Mouse (Mus musculus) stomach, postnatal 0 days (tissue): Measurements from ENCODE around the gene Map2k4. TPM values are rescaled to one million over a fixed set of nuclear protein-coding genes. Genes with fewer than 3 reads are reported as not detected.

Experiments used
- ATAC-seq: fragments of 200-750 bp; cut with Nextera tagmentation; 2 replicates; pipeline ENCODE4 v1.8.0; 2017; ENCODE audit not compliant: low FRiP score, low TSS enrichment
- DNase-seq: peaks from one replicate; pipeline ENCODE4 v3.0.0-alpha.2; 2016; ENCODE audit warnings: low spot score
- H3K27ac ChIP-seq: fragments of 300-500 bp; sonication (generic); replicated peaks from 2 replicates; pipeline ENCODE4 v1.5.1; 2014; ENCODE audit warnings: mild to moderate bottlenecking, control low read depth
- H3K27me3 ChIP-seq: fragments of 300-500 bp; sonication (generic); 2 replicates; pipeline ENCODE4 v1.6.1; 2014; ENCODE audit warnings: low read length; ENCODE audit not compliant: control insufficient read depth, insufficient read depth
- H3K36me3 ChIP-seq: fragments of 300-500 bp; sonication (generic); 2 replicates; pipeline ENCODE4 v1.6.1; 2014; ENCODE audit warnings: low read length, mixed read lengths; ENCODE audit not compliant: control insufficient read depth, insufficient read depth
- H3K4me1 ChIP-seq: fragments of 300-500 bp; sonication (generic); replicated peaks from 2 replicates; pipeline ENCODE4 v1.6.1; 2014; ENCODE audit warnings: antibody characterized with exemption; ENCODE audit not compliant: control insufficient read depth, insufficient read depth
- H3K4me2 ChIP-seq: fragments of 300-500 bp; sonication (generic); replicated peaks from 2 replicates; pipeline ENCODE4 v1.6.1; 2014; ENCODE audit warnings: low read depth, mild to moderate bottlenecking, control low read depth, moderate library complexity
- H3K4me3 ChIP-seq: fragments of 300-500 bp; sonication (generic); 2 replicates; pipeline ENCODE4 v1.5.1; 2014; ENCODE audit warnings: low read depth, low read length, control low read depth
- H3K9ac ChIP-seq: fragments of 300-500 bp; sonication (generic); 2 replicates; pipeline ENCODE4 v1.6.1; 2014; ENCODE audit warnings: mild to moderate bottlenecking, low read length, control low read depth, mixed read lengths
- H3K9me3 ChIP-seq: fragments of 300-500 bp; sonication (generic); 2 replicates; pipeline ENCODE4 v1.6.1; 2016; ENCODE audit warnings: low read length; ENCODE audit not compliant: control insufficient read depth
- CTCF ChIP-seq: IDR thresholded peaks from 2 replicates; pipeline ENCODE4 v1.5.1; 2016; ENCODE audit warnings: antibody characterized with exemption, low read depth, mild to moderate bottlenecking, moderate library complexity
- EP300 ChIP-seq: optimal IDR thresholded peaks from 2 replicates; pipeline ENCODE3; 2016; ENCODE audit warnings: antibody characterized with exemption
- WGBS: fragments of 180-500 bp; shearing (Covaris S2); extraction: QIAGEN DNeasy Blood & Tissue Kit; methylation state at CpG from one replicate; pipeline ENCODE4 v1.1.7; 2014; 5-methylcytosine and 5-hydroxymethylcytosine counted together
- polyA plus RNA-seq: library from polyadenylated mRNA; unstranded; fragments of >200 nt; fragmentation: Nextera tagmentation; extraction: Ambion mirVana; gene quantifications from 2 replicates; pipeline ENCODE4 v1.2.1, GENCODE M21; 2015

The Map2k4 gene
- polyA plus RNA-seq, 1 experiment from 2014 or later, result 47.1 TPM

DNA sequence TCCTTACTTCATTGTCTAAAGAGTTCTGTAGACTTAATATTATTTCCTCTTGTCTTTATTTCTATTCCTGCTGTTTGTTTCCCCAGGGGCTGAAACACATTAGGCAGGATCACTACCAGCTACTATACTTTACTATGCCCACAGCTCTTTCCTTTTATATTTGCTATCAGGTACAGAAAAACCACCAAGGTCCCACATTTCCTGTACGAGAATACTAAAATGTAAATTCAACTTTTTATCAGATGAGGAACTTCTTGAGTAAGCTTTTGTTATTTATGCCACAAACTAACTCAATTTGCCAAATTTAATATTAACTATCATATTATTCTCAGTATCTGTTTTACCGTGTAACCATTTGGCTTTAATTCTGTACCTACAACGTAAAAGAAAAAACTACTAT, 37.6 kb downstream of the Map2k4 start:
- no peaks in the 10 kb centered on the region for H3K27me3 ChIP-seq
- H3K27ac ChIP-seq, result no peak overlapping the region
- H3K9me3 ChIP-seq, result no peaks in the 10 kb centered on the region
- TF ChIP-seq CTCF (no peak), EP300 (no peak)
- ATAC-seq, result no peak
- no peaks in the 10 kb centered on the region; the same call in 1 of the 2 replicates for H3K36me3 ChIP-seq
- H3K4me2 ChIP-seq, result no peak overlapping the region
- H3K9ac ChIP-seq, result no peak overlapping the region
- 73% methylated on average over 3 of the region's 3 CpGs for WGBS
- no peaks in the 10 kb centered on the region for H3K4me1 ChIP-seq
- H3K4me3 ChIP-seq, result no peak overlapping the region
- DNase-seq, result no peak

DNA sequence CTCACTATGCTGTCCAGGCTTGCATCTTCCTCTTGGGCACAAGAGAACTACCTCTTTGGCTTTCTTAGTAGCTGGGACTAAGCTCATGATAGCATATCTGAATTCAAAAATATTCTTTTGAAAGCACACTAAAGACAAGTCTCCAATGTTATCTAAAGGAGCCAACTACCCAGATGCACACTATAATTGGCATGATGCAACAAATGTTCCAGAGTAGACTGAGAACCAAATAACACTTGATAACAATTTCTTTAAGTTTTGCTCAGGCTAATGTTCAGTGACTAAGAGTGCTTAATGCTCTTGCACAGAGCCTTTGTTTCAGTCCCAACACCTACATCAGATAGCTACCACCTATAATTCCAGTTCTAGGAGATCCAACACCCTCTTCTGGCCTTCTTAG, 40.7 kb downstream of the Map2k4 start:
- H3K9ac ChIP-seq, result no peak overlapping the region

DNA sequence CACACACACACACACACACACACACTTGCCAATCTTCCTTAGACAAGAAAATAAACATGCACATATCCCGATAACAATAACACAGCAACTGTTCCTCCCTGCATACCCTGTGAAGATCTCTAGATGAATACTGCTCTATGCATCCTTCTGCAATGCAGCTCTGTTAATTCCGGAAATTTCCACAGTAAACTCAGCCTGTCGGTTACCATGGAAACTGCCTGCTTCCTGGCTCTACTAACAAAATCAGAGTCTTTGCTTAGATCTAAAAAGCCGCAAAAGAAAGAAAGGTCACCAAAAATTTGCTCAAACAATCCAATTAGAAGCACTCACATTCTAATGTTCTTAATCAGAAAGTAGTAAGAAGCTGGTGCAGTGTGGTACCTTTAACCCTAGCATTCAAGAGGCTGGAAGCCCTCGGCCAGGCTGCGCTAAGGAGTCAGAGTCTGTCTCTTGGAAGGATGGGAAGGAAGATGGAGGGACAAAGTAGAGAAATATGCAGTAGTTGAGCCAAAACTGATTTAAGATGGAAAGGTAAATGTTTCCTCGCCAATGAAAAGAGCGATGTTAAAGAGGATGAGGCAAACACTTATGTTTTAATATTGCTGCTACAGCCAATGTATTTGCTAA, 42.3 kb downstream of the Map2k4 start:
- Histone ChIP-seq H3K4me1 (no peaks in the 10 kb centered on the region), H3K27ac (no peak overlapping the region), H3K4me3 (no peak overlapping the region), H3K4me2 (no peak overlapping the region), H3K9me3 (no peaks in the 10 kb centered on the region), H3K36me3 (no peaks in the 10 kb centered on the region), H3K27me3 (no peaks in the 10 kb centered on the region), H3K9ac (no peak overlapping the region)
- ATAC-seq (no peak), DNase-seq (no peak)
- 62% methylated on average over 8 of the region's 8 CpGs for WGBS
- TF ChIP-seq EP300 (no peak), CTCF (no peak)

More for the DNA sequence above, 40.7 kb downstream of the Map2k4 start:
- no peaks in the 10 kb centered on the region for H3K36me3 ChIP-seq
- no peaks in the 10 kb centered on the region for H3K4me1 ChIP-seq
- no peak for ATAC-seq
- H3K27ac ChIP-seq, result no peak overlapping the region
- H3K4me3 ChIP-seq, result no peak overlapping the region
- H3K4me2 ChIP-seq, result no peak overlapping the region
- H3K27me3 ChIP-seq, result no peaks in the 10 kb centered on the region
- H3K9me3 ChIP-seq, result no peaks in the 10 kb centered on the region
- no peak for TF ChIP-seq EP300
- no peak for TF ChIP-seq CTCF
- no peak for DNase-seq

DNA sequence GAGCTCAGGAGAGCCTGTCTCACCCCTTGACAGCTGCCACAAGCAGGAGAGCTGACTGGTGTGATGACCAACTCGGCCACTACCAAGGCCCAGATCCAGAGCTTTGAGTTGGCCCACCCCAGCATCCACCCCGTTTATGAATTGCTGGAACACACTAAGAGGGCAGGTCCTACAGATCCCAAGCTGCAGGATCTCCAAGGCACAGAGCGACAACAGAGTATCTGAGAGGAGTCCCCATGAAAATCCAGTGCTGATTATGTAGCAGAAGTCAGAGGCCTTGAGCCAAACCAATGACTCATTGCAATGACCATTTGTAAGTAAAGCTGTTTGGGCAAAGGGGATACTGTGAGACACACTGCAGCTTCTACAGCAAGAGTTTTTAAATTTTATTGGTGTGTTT, 44.2 kb downstream of the Map2k4 start:
- WGBS, result 76% methylated on average over 3 of the region's 3 CpGs
- ATAC-seq, result no peak
- TF ChIP-seq EP300 (no peak), CTCF (no peak)
- H3K27me3 ChIP-seq, result no peaks in the 10 kb centered on the region
- no peaks in the 10 kb centered on the region for H3K36me3 ChIP-seq
- H3K9me3 ChIP-seq, result no peaks in the 10 kb centered on the region
- H3K27ac ChIP-seq, result no peak overlapping the region
- no peak overlapping the region for H3K9ac ChIP-seq
- H3K4me1 ChIP-seq, result no peaks in the 10 kb centered on the region
- DNase-seq, result no peak
- H3K4me3 ChIP-seq, result no peak overlapping the region
- H3K4me2 ChIP-seq, result no peak overlapping the region

DNA sequence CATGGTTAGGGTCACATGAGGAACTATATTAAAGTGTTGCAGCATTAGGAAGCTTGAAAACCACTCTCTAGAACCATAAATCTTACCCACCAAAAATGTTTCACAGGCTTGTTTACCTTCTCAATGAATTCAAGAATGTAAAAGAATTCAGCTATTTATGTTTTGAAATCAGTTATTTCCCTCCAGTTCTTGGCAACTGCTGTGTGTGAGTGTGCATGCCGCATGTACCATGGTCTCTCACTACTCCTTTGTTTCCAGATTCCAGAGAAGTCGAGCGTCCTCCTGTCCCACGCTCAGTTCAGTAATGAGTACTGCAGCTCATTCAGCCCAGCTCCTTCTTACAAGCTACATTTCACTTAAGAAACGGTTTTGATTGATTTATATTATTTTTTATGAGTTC, 47.3 kb downstream of the Map2k4 start:
- ATAC-seq, result no peak
- H3K4me3 ChIP-seq, result no peak overlapping the region
- no peaks in the 10 kb centered on the region for H3K4me1 ChIP-seq
- no peak for DNase-seq
- 76% methylated on average over 5 of the region's 5 CpGs for WGBS
- TF ChIP-seq CTCF (no peak), EP300 (no peak)
- H3K4me2 ChIP-seq, result no peak overlapping the region
- no peaks in the 10 kb centered on the region for H3K27me3 ChIP-seq
- no peak overlapping the region for H3K27ac ChIP-seq
- no peaks in the 10 kb centered on the region for H3K36me3 ChIP-seq
- no peaks in the 10 kb centered on the region for H3K9me3 ChIP-seq
- no peak overlapping the region for H3K9ac ChIP-seq

DNA sequence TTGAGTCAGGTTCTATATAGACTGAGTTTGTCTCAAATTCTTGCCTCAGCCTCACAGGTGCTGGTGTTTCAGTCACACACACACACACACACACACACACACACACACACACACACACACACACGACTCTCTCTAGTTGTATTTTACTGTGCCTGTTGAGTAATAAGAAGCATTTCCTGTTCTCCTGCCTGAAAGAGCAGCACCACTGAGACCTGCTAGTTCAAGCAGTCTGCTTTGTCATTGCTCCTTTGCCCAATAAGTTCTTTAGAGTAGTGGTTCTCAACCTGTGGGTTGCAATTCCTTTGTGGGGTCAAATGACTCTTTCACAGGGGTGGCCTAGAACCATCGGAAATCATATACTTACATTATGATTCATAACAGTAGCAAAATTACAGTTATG, 47.7 kb downstream of the Map2k4 start:
- H3K4me2 ChIP-seq, result no peak overlapping the region
- no peaks in the 10 kb centered on the region for H3K4me1 ChIP-seq
- no peak overlapping the region for H3K4me3 ChIP-seq
- ATAC-seq (no peak), DNase-seq (no peak)
- no peaks in the 10 kb centered on the region for H3K27me3 ChIP-seq
- WGBS, result 57% methylated on average over 2 of the region's 2 CpGs
- no peaks in the 10 kb centered on the region for H3K36me3 ChIP-seq
- H3K9ac ChIP-seq, result no peak overlapping the region
- H3K9me3 ChIP-seq, result no peaks in the 10 kb centered on the region
- no peak overlapping the region for H3K27ac ChIP-seq
- TF ChIP-seq EP300, result no peak
- TF ChIP-seq CTCF, result no peak
